Mouse (Mus musculus) heart, embryonic 16.5 days (tissue): ENCODE data around the gene Scn4a. TPM values are rescaled to one million over a fixed set of nuclear protein-coding genes. Genes with fewer than 3 reads are reported as not detected.
"Not testable (repeated sequence)": the region's sequence is repeated elsewhere in the genome, so short reads cannot be mapped to it uniquely, and the experiment has no call there.

Experiments
- ATAC-seq: fragments of 200-750 bp; cut with Nextera tagmentation; replicated peaks from 2 replicates; pipeline ENCODE4 v1.8.0; 2017; ENCODE audit warnings: moderate number of reproducible peaks; ENCODE audit not compliant: insufficient read depth, low FRiP score; ENCODE audit errors: extremely low read depth
- H3K27ac ChIP-seq: fragments of 300-500 bp; sonication (generic); 2 replicates; pipeline ENCODE4 v1.5.1; 2014; ENCODE audit warnings: mild to moderate bottlenecking, low read length, control low read depth, moderate library complexity
- H3K27me3 ChIP-seq: fragments of 300-500 bp; sonication (generic); 2 replicates; pipeline ENCODE4 v1.6.1; 2014; ENCODE audit warnings: low read length, mixed read lengths; ENCODE audit not compliant: control insufficient read depth, insufficient read depth
- H3K36me3 ChIP-seq: fragments of 300-500 bp; sonication (generic); 2 replicates; pipeline ENCODE4 v1.6.1; 2014; ENCODE audit not compliant: control insufficient read depth, insufficient read depth
- H3K4me1 ChIP-seq: fragments of 300-500 bp; sonication (generic); 2 replicates; pipeline ENCODE4 v1.6.1; 2014; ENCODE audit warnings: low read length, mixed read lengths; ENCODE audit not compliant: control insufficient read depth, insufficient read depth
- H3K4me2 ChIP-seq: fragments of 300-500 bp; sonication (generic); 2 replicates; pipeline ENCODE4 v1.6.1; 2014; ENCODE audit warnings: low read depth, mild to moderate bottlenecking, control low read depth, low read length
- H3K4me3 ChIP-seq: fragments of 300-500 bp; sonication (generic); 2 replicates; pipeline ENCODE4 v1.5.1; 2014; ENCODE audit warnings: mild to moderate bottlenecking, control low read depth, low read length
- H3K9ac ChIP-seq: fragments of 300-500 bp; sonication (generic); 2 replicates; pipeline ENCODE4 v1.6.1; 2014; ENCODE audit warnings: low read length, control low read depth
- H3K9me3 ChIP-seq: fragments of 300-500 bp; sonication (generic); replicated peaks from 2 replicates; pipeline ENCODE4 v1.6.1; 2016; ENCODE audit warnings: low read length; ENCODE audit not compliant: control insufficient read depth
- WGBS: fragments of 180-500 bp; shearing (Covaris S2); extraction: QIAGEN DNeasy Blood & Tissue Kit; methylation state at CpG from one replicate; pipeline ENCODE4 v1.1.7; 2014; 5-methylcytosine and 5-hydroxymethylcytosine counted together
- polyA plus RNA-seq: library from polyadenylated mRNA; unstranded; fragments of >200 nt; fragmentation: Nextera tagmentation; extraction: Ambion mirVana; gene quantifications from 2 replicates; pipeline ENCODE4 v1.2.1, GENCODE M21; 2015

Gene Scn4a
- polyA plus RNA-seq, 1 experiment from 2014 or later, result 0.09 TPM

- 70% methylated on average over 5 of the region's 5 CpGs for WGBS
- no peak overlapping the region for H3K27ac ChIP-seq
- no peaks in the 10 kb centered on the region for H3K27me3 ChIP-seq
- no peak for ATAC-seq
- no peaks in the 10 kb centered on the region for H3K9me3 ChIP-seq
- no peak overlapping the region for H3K4me3 ChIP-seq
- no peaks in the 10 kb centered on the region for H3K36me3 ChIP-seq
- H3K9ac ChIP-seq, result no peak overlapping the region
- H3K4me1 ChIP-seq, result peaks cover 5% of the 10 kb centered on the region
- H3K4me2 ChIP-seq, result no peak overlapping the region
These were observed 2.2 kb downstream of the Scn4a start for GRCm38 (mm10) chr11:106350853-106351252.

GRCm38 (mm10) chr11:106349772-106350171, 3.3 kb downstream of the Scn4a start:
- H3K4me3 ChIP-seq, result no peak overlapping the region
- H3K36me3 ChIP-seq, result no peaks in the 10 kb centered on the region
- H3K27me3 ChIP-seq, result no peaks in the 10 kb centered on the region
- no peak for ATAC-seq
- no peak overlapping the region for H3K9ac ChIP-seq
- no peaks in the 10 kb centered on the region for H3K4me1 ChIP-seq
- H3K27ac ChIP-seq, result no peak overlapping the region
- WGBS, result 67% methylated on average over 6 of the region's 6 CpGs
- no peaks in the 10 kb centered on the region for H3K9me3 ChIP-seq
- no peak overlapping the region for H3K4me2 ChIP-seq

- WGBS, result 41% methylated on average over 6 of the region's 6 CpGs
- Histone ChIP-seq H3K27ac (no peak overlapping the region), H3K9ac (no peak overlapping the region), H3K9me3 (no peaks in the 10 kb centered on the region), H3K4me2 (no peak overlapping the region), H3K36me3 (no peaks in the 10 kb centered on the region), H3K4me3 (no peak overlapping the region), H3K4me1 (peaks cover 4% of the 10 kb centered on the region; the same call in 1 of the 2 replicates), H3K27me3 (no peaks in the 10 kb centered on the region)
- no peak for ATAC-seq
These were observed 8.2 kb downstream of the Scn4a start for GRCm38 (mm10) chr11:106344910-106345309.

GRCm38 (mm10) chr11:106340990-106341520, 12.0 kb downstream of the Scn4a start:
- H3K4me2 ChIP-seq, result no peak overlapping the region
- ATAC-seq, result no peak
- WGBS, result 66% methylated on average over 9 of the region's 9 CpGs
- no peak overlapping the region for H3K4me3 ChIP-seq
- H3K27ac ChIP-seq, result no peak overlapping the region
- peaks cover 4% of the 10 kb centered on the region; the same call in 1 of the 2 replicates for H3K4me1 ChIP-seq
- no peak overlapping the region for H3K9ac ChIP-seq
- H3K36me3 ChIP-seq, result no peaks in the 10 kb centered on the region
- no peaks in the 10 kb centered on the region for H3K9me3 ChIP-seq
- H3K27me3 ChIP-seq, result no peaks in the 10 kb centered on the region

GRCm38 (mm10) chr11:106339323-106339722, 13.8 kb downstream of the Scn4a start:
- H3K27ac ChIP-seq, ATAC-seq, H3K36me3 ChIP-seq, H3K4me3 ChIP-seq, H3K9me3 ChIP-seq, H3K4me2 ChIP-seq, H3K9ac ChIP-seq, H3K4me1 ChIP-seq, H3K27me3 ChIP-seq: not testable (repeated sequence)
- 78% methylated on average over 4 of the region's 4 CpGs for WGBS

GRCm38 (mm10) chr11:106338870-106339269, 14.2 kb downstream of the Scn4a start:
- ATAC-seq, result no peak
- Histone ChIP-seq H3K27ac (no peak overlapping the region), H3K4me1 (peaks cover 4% of the 10 kb centered on the region; the same call in 1 of the 2 replicates), H3K27me3 (no peaks in the 10 kb centered on the region), H3K9me3 (no peaks in the 10 kb centered on the region), H3K4me2 (no peak overlapping the region), H3K4me3 (no peak overlapping the region), H3K9ac (no peak overlapping the region), H3K36me3 (no peaks in the 10 kb centered on the region)
- WGBS, result 77% methylated on average over 7 of the region's 7 CpGs

- Histone ChIP-seq H3K4me1 (peaks cover 4% of the 10 kb centered on the region; the same call in 1 of the 2 replicates), H3K27ac (no peak overlapping the region), H3K9ac (no peak overlapping the region), H3K9me3 (no peaks in the 10 kb centered on the region), H3K4me2 (no peak overlapping the region), H3K4me3 (no peak overlapping the region), H3K36me3 (no peaks in the 10 kb centered on the region), H3K27me3 (no peaks in the 10 kb centered on the region)
- no peak for ATAC-seq
- 69% methylated on average over 5 of the region's 5 CpGs for WGBS
These were observed 15.1 kb downstream of the Scn4a start for GRCm38 (mm10) chr11:106338029-106338428.

GRCm38 (mm10) chr11:106334066-106334465, 19.0 kb downstream of the Scn4a start:
- Histone ChIP-seq H3K27me3 (no peaks in the 10 kb centered on the region), H3K9me3 (no peaks in the 10 kb centered on the region), H3K4me2 (no peak overlapping the region), H3K4me1 (peaks cover 17% of the 10 kb centered on the region), H3K9ac (no peak overlapping the region), H3K36me3 (no peaks in the 10 kb centered on the region), H3K27ac (no peak overlapping the region), H3K4me3 (no peak overlapping the region)
- no peak for ATAC-seq
- WGBS, result 4% methylated on average over 2 of the region's 2 CpGs

- Histone ChIP-seq H3K4me1 (peaks cover 25% of the 10 kb centered on the region), H3K4me2 (no peak overlapping the region), H3K36me3 (no peaks in the 10 kb centered on the region), H3K4me3 (no peak overlapping the region), H3K27me3 (no peaks in the 10 kb centered on the region), H3K9me3 (no peaks in the 10 kb centered on the region), H3K27ac (peak overlapping the region; percentile 51), H3K9ac (peak overlapping the region; percentile 22; the same call in 1 of the 2 replicates)
- 37% methylated on average over 4 of the region's 4 CpGs for WGBS
- no peak for ATAC-seq
These were observed 20.6 kb downstream of the Scn4a start for GRCm38 (mm10) chr11:106332458-106332857.
